Mouse (Mus musculus): ENCODE data around the gene Ildr2.

DNA sequence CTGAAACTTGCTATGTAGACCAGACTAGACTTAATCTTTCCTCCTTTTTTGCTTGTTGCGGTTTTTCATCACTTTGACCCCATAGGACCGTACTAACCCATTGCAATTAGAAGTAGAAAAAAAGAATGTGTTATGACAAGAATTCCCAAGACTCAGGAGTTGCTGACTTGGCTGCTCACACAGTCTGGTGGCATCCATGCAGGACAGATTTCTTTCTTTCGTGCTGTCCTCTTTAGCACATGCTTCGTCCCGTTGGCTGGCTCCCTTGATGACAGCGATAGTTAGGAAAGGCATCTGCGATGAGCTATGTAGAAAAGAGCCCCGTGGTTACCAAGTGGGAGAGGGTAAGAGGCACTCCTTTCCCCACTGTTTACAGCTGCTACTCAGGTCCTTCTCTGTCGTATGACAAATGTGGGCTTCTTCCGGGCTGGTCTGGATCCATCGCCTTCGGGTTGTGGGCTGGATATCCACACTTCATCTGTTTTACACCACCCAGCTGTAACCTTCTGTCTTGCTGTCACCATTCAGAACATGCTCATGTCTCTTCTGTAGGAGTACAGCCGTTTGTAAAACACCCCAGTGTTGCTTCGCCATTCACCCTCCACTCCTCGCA lies 43.7 kb downstream of the Ildr2 start:
- TF ChIP-seq CTCF (IDR thresholded peaks at IDR 0.05; ENCODE audit: insufficient read depth, low read depth, low read length) (no peak), POLR2A (IDR thresholded peaks at IDR 0.05; ENCODE audit: insufficient read depth, low read depth, low read length) (no peak)

All from olfactory bulb, adult 2 months (tissue).